Comparison of ENCODE assay signal across 7 mouse cellular contexts in the genomic region with DNA sequence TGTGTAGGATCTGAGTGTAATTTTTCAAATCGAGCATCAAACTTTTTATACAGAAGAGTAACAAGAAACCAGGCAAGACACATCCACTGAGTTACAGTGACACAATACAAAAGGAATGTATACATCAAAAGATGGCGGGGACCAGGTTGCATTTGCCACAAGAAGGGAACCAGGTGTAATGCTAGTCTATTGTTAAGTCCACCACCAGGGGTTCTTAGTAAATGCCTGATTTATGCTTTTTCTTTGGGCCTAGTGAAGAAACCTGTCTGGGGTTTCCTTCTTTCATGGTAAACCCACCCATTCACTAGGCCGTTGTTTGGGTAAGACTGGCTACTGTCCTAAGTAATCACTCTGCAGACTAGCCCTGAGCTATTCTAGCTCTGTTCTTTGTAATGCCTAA. TPM values are rescaled to one million over a fixed set of nuclear protein-coding genes. Genes with fewer than 3 reads are reported as not detected.
"Had no signal": no experiment of that assay in that cellular context is flagged by ENCODE, and none has a peak within 500 bp of the region (broad histone marks: within the 10 kb centered on the region; RNA-seq: fewer than 3 reads in every experiment).

No protein-coding gene starts in this region.

RNA-seq across cellular contexts. Expression of a gene that starts 38.6 kb away (rescaled TPM):
- total RNA-seq: heart, postnatal 10 days; heart, postnatal 4 days; hematopoietic stem cell, adult 5-6 weeks; hindbrain, postnatal 0 days; layer of hippocampus, postnatal 10 days had no signal
- polyA plus RNA-seq: intestine, embryonic 15.5 days; intestine, postnatal 0 days had no signal
